Mouse (Mus musculus) spleen, adult 2 months (tissue): ENCODE measurements around the gene Cacna1c.

ENCODE experiments used
- CTCF ChIP-seq: fragments of 200-500 bp; IDR thresholded peaks from 2 replicates; pipeline ENCODE4 v1.5.1; 2011; ENCODE audit warnings: mild to moderate bottlenecking, inconsistent platforms; ENCODE audit not compliant: insufficient read depth, insufficient read length, insufficient replicate concordance; ENCODE audit errors: extremely low read depth
- POLR2A ChIP-seq: fragments of 200-500 bp; IDR thresholded peaks from 2 replicates; pipeline ENCODE4 v1.6.1; 2011; ENCODE audit warnings: low read depth, low read length, inconsistent platforms

DNA sequence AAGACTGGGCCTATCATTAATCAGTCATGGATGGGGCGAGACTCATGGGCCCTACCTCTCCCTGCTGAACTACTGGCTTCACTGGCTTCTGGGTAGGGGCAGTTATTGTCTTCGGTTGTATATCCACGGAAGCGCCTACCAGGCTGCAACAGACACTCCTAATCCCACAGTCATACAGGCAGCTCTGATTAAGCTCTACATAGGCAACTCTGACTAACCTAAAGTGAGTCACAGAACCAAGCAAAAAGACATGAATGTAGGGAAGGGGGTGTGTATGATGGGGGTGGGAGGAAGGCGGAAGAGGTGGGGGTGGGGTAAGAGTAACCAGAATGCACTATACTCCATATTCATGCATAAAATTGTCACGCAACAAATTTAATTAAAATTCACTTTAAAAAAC lies 518.9 kb downstream of the Cacna1c start:
- no peak for TF ChIP-seq POLR2A
- no peak for TF ChIP-seq CTCF
